Mouse (Mus musculus) thymus, postnatal 10 days (tissue): ENCODE measurements at regions not wholly inside any gene's neighbourhood (a gene's known extent, or its start where the extent isn't known, plus 50 kb on each side); places are given as distances from the start of the nearest gene placed in this dataset.
A peak's percentile ranks its signal among the peaks of the same experiment; 100 is the strongest.

Experiments
- DNase-seq, 2 experiments: peaks; one replicate each; pipeline ENCODE4 v3.0.0; 2021; ENCODE audit warnings: low spot score in 2 of 2

- DNase-seq, result no peak
These were observed 52.3 kb downstream of the Rplp1 start for GRCm38 (mm10) chr9:61862071-61862480.

DNA sequence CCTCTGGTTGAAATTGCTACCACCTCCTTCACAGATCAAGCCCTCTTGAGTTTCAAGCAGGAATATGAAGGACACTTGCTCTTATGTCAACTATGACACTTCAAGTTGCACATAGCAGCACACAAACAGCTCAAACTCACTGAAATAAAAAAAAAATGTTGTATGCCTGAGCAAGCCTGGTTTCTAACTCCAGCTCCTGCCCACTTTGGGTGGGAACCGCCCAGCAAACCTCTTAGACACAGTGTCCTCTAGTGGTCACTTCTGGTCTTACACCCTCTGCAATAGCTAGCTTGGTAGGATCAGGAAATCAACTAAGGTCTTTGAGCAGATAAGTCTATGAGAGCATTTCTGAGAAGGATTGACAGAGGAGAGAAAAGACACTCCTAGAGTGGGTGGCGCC is 54.2 kb downstream of the Rplp1 start:
- peak; percentile 58 to 84 for DNase-seq

DNA sequence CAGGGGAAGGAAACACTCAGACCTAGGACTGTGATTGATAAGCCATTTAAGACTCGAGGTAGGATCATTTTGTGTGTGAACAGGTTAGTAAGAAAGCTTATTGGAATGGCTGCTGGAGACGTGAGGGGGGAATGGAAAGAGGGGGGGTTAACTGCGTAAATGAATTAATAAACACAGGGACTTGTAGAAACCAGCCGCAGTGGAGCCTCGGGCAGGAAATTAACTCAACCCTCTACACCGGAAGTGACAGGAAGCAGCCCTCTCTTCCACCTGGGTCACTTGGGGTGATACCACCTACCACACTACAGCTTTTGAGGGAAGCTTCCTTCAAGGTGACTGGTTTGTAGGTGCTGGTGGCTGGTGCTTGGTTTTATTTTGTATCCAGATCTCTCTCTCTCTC is 54.9 kb downstream of the Rplp1 start:
- peak; percentile 16 to 32 for DNase-seq

DNA sequence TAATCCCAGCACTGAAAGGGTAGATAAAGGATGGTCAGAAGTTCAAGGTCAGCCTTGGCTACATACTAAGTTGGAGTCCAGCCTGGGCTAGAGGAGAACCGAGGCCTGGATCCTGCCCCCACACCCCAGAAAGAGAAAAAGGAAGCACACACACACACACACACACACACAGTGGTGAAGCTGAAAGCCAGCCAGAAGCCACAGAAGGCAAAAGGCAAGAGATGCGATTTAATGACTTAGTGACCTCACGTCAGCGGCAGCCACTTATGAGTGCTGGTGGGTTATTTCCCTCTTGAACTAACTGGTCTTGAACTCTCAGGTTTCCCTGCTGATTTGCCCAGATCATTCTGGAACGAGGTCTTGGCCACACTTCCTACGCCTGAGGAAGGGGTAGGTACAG is 56.5 kb downstream of the Rplp1 start:
- DNase-seq, result no peak

- DNase-seq, result no peak
These were observed 57.7 kb downstream of the Rplp1 start for GRCm38 (mm10) chr9:61856686-61857085.

- DNase-seq, result no peak
These were observed 58.7 kb downstream of the Rplp1 start for GRCm38 (mm10) chr9:61855686-61856085.

GRCm38 (mm10) chr9:61853841-61854240 is 60.5 kb downstream of the Rplp1 start:
- DNase-seq, result no peak

- no peak for DNase-seq
These were observed 63.0 kb downstream of the Rplp1 start for GRCm38 (mm10) chr9:61851331-61851730.

GRCm38 (mm10) chr9:61848401-61848800 is 65.9 kb downstream of the Rplp1 start:
- DNase-seq, result no peak

GRCm38 (mm10) chr9:61847496-61847895 is 66.8 kb downstream of the Rplp1 start:
- no peak for DNase-seq

GRCm38 (mm10) chr9:61844645-61845044 is 69.7 kb downstream of the Rplp1 start:
- DNase-seq, result no peak

GRCm38 (mm10) chr9:61844141-61844540 is 70.2 kb downstream of the Rplp1 start:
- no peak for DNase-seq

GRCm38 (mm10) chr9:61843513-61843912 is 70.8 kb downstream of the Rplp1 start:
- DNase-seq, result no peak

DNA sequence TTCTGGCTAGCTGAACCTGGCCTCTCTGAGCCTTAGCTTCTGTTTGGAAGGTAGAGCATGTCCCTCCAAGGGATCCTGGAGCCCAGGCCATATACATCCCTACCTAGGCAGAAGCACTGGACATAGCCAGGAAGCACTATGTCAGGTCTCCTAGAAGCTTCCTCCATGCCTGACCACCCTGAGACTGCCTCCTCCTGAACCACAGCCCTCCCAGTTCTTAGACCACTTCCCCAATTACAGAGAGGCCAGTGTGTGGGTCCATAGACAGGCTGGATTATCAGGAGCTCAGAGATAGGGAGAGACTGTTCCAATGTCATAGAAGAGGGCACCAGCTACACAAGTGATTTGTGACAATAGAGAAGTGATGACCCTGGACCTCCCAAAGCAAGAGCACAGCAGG is 72.0 kb downstream of the Rplp1 start:
- no peak for DNase-seq

GRCm38 (mm10) chr9:61841222-61841621 is 73.1 kb downstream of the Rplp1 start:
- DNase-seq, result no peak

DNA sequence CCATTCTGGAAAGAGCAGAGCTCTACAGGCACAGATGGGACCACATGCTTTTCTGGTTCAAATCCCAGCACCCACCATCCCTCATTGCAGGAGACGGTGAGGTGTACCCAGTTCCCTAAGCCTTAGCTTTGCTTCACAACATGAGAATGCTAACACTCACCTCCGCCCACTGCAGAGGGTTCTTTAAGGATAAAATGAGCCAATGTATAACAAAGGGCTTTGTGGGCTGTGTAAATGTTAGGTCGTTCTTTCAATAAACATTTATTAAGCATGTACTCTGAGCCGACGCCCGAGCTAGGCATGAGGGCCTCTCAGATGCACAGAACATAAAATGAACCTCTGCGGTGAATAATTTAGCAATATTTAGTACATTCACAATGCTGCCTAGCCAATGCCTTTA is 74.0 kb downstream of the Rplp1 start:
- DNase-seq, result no peak

GRCm38 (mm10) chr9:61833226-61833625 is 81.1 kb downstream of the Rplp1 start:
- DNase-seq, result no peak

DNA sequence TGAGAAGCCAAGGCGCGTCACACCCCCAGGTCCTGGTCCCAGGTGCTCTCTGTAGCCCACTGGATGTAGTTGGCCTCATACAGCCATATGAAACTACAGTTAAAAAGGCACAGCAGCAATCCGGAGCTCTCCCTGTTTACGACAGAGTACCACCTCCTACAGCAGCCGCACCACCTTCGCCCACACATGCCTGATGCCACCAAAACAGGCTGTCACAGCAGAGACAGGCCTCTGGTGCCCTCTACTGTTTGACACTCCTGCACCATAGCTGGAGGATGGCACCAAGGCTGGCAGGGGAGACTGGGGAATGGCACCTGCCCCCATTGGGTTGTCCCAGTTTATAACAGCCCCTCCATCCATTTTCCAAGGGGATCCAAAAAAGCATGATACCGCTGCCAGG is 84.1 kb downstream of the Rplp1 start:
- DNase-seq, result peak; percentile 73 to 85

- DNase-seq, result no peak
These were observed 84.6 kb downstream of the Rplp1 start for GRCm38 (mm10) chr9:61829736-61830135.

- DNase-seq, result no peak
These were observed 85.0 kb downstream of the Rplp1 start for GRCm38 (mm10) chr9:61829301-61829700.

DNA sequence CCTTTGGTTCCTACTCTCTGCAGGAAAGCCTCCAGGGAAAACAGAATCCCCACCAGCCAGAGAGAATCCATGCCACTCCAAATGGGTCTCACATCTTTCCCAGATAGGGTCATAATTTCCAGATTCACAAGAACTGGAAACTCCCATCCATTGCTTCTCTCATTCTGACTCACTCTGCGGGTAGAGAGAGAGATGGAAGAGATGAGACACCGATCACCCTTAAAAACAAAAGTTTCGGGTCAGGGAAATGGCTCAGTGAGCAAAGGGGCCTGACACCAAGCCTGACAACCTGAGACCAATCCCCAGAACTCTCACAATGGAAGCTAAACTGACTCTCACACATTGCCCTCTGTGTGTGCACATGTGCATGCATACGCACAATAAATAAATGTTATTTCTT is 86.6 kb downstream of the Rplp1 start:
- DNase-seq, result no peak

DNA sequence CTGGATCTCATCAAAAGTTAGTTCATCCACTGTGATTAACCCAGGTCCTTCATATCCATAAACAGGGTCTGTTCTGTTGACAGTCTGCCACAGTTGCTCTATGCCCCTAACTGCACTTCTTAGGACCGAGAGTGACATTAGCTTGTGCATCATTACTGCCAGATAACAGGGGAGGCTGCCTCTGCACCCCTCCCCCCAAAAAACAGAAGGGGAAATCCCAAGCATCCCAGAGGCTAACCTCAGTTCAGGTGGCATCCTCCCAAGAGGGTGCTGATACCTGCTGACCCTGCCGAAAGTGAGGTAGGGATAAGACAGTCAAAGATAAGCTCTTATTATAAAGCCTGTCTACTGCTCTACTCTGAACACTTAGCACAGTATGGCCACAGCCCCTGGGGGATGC is 87.3 kb downstream of the Rplp1 start:
- DNase-seq, result no peak

DNA sequence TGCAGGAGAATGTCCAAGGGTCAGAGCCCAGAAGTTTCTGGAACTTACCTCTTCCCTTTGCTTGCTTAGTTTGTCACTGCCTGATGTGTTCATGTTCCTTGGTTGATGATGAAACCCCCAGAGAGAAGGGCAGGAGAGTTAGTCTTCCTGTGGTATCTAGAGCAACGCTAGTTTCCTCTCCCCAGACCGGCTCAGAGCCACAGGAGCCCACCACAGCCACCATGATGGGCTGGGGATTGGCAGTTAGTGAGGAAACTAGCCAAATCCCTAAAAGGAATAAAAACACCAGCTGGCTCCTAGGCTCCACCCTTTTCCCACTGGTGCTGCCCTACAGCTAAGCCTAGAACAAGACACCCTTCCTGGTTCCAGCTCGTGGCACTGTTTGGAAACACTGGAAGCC is 87.9 kb downstream of the Rplp1 start:
- no peak for DNase-seq

GRCm38 (mm10) chr9:61825804-61826203 is 88.5 kb downstream of the Rplp1 start:
- DNase-seq, result no peak

- DNase-seq, result no peak
These were observed 94.5 kb downstream of the Rplp1 start for GRCm38 (mm10) chr9:61819836-61820235.
